Mouse (Mus musculus) forebrain, embryonic 14.5 days (tissue): ENCODE data around the gene Npepl1. TPM values are rescaled to one million over a fixed set of nuclear protein-coding genes. Genes with fewer than 3 reads are reported as not detected.

Experiments
- ATAC-seq: fragments of 200-750 bp; cut with Nextera tagmentation; 2 replicates; pipeline ENCODE4 v1.8.0; 2017; ENCODE audit warnings: mild to moderate bottlenecking, moderate library complexity
- DNase-seq: peaks from one replicate; pipeline ENCODE4 v3.0.0-alpha.2; 2015; ENCODE audit warnings: low spot score
- H3K27ac ChIP-seq: fragments of 300-500 bp; sonication (generic); 2 replicates; pipeline ENCODE4 v1.5.1; 2014; ENCODE audit warnings: low read depth, mild to moderate bottlenecking, control low read depth, low read length, moderate library complexity
- H3K27me3 ChIP-seq: fragments of 300-500 bp; sonication (generic); replicated peaks from 2 replicates; pipeline ENCODE4 v1.6.1; 2014; ENCODE audit warnings: low read length, control low read depth, mixed read lengths; ENCODE audit not compliant: control insufficient read depth, insufficient read depth
- H3K36me3 ChIP-seq: fragments of 300-500 bp; sonication (generic); 2 replicates; pipeline ENCODE4 v1.6.1; 2014; ENCODE audit warnings: low read length, control low read depth; ENCODE audit not compliant: control insufficient read depth, insufficient read depth
- H3K4me1 ChIP-seq: fragments of 300-500 bp; sonication (generic); 2 replicates; pipeline ENCODE4 v1.6.1; 2014; ENCODE audit warnings: antibody characterized with exemption, low read length, control low read depth; ENCODE audit not compliant: control insufficient read depth, insufficient read depth
- H3K4me2 ChIP-seq: fragments of 300-500 bp; sonication (generic); 2 replicates; pipeline ENCODE4 v1.6.1; 2014; ENCODE audit warnings: mild to moderate bottlenecking, control low read depth, low read length
- H3K4me3 ChIP-seq: fragments of 300-500 bp; sonication (generic); 2 replicates; pipeline ENCODE4 v1.5.1; 2014; ENCODE audit warnings: low read depth, low read length, control low read depth
- H3K9ac ChIP-seq: fragments of 300-500 bp; sonication (generic); 2 replicates; pipeline ENCODE4 v1.6.1; 2014; ENCODE audit warnings: mild to moderate bottlenecking, low read length, control low read depth, moderate library complexity
- H3K9me3 ChIP-seq: fragments of 300-500 bp; sonication (generic); replicated peaks from 2 replicates; pipeline ENCODE4 v1.6.1; 2016; ENCODE audit warnings: low read length, control low read depth, mixed read lengths; ENCODE audit not compliant: control insufficient read depth
- WGBS: fragments of 180-500 bp; shearing (Covaris S2); extraction: QIAGEN DNeasy Blood & Tissue Kit; methylation state at CpG from one replicate; pipeline ENCODE4 v1.1.7; 2014; 5-methylcytosine and 5-hydroxymethylcytosine counted together
- polyA plus RNA-seq: library from polyadenylated mRNA; unstranded; fragments of >200 nt; fragmentation: Nextera tagmentation; extraction: Ambion mirVana; gene quantifications from 2 replicates; pipeline ENCODE4 v1.2.1, GENCODE M21; 2014

The Npepl1 gene
- 20.3 and 20.6 TPM in 2 replicates for polyA plus RNA-seq

GRCm38 (mm10) chr2:174109991-174110782 lies at the start of gene Npepl1:
Npepl1 (plus strand) TSS chr2:174110349.
- Histone ChIP-seq H3K36me3 (no peaks in the 10 kb centered on the region), H3K4me3 (peak within 1 kb of the TSS; percentile 43), H3K9ac (peak within 1 kb of the TSS; percentile 81), H3K27me3 (no peaks in the 10 kb centered on the region), H3K9me3 (no peaks in the 10 kb centered on the region), H3K4me2 (peak within 1 kb of the TSS; percentile 77), H3K27ac (0 out of 2 replicates have a peak within 1 kb of the TSS, but pooled peaks have one; percentile 27), H3K4me1 (peaks cover 6% of the 10 kb centered on the region; the same call in 1 of the 2 replicates)
- 2% methylated on average over 75 of the region's 90 CpGs for WGBS
- DNase-seq (peak; percentile 57), ATAC-seq (peak; percentile 93)

GRCm38 (mm10) chr2:174061219-174061618 lies 48.9 kb upstream of the Npepl1 start:
- no peak overlapping the region for H3K9ac ChIP-seq
- H3K4me1 ChIP-seq, result no peaks in the 10 kb centered on the region
- WGBS, result 6% methylated on average over 2 of the region's 2 CpGs
- no peaks in the 10 kb centered on the region for H3K9me3 ChIP-seq
- no peak overlapping the region for H3K4me2 ChIP-seq
- DNase-seq (no peak), ATAC-seq (no peak)
- no peak overlapping the region for H3K27ac ChIP-seq
- H3K36me3 ChIP-seq, result no peaks in the 10 kb centered on the region
- H3K4me3 ChIP-seq, result no peak overlapping the region
- no peaks in the 10 kb centered on the region for H3K27me3 ChIP-seq

GRCm38 (mm10) chr2:174063074-174063473 lies 47.1 kb upstream of the Npepl1 start:
- no peak for DNase-seq
- WGBS, result 85% methylated on average over 6 of the region's 6 CpGs
- H3K36me3 ChIP-seq, result no peaks in the 10 kb centered on the region

DNA sequence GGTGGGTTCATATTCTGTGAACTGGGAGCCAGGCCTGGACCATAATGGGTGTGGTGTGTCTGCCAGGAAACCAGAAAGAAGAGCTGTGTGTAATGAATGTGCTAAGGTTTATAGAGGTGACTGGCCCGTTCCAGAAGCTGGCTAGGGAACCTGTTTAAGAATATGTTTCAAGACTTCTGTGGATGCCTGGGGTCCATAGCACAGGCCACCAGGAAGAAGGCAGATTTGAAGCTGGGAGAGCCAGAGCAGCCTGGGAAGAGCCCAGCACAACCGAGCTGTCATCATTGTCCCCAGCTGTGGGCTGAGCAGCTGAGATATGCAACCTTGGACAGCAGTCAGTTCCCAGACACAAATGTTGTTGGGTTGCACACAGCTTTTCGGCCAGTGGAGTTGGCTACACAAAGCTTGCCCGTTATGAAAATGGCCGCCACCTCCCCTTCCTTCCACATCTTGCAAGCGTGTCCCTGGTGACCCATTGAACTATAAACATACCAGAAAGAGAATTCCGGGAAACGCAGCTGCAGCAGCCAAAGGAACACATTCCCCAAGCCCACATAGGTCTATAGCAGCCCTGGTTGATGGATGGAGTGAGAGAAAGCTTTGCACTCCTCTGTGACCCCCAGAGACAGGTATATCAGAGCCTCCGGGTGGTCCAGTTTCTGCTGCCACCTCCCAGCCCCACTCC lies 46.5 kb upstream of the Npepl1 start:
- 85% methylated on average over 9 of the region's 9 CpGs for WGBS
- H3K4me1 ChIP-seq, result no peaks in the 10 kb centered on the region
- H3K9me3 ChIP-seq, result no peaks in the 10 kb centered on the region
- no peak overlapping the region for H3K4me2 ChIP-seq
- H3K27me3 ChIP-seq, result no peaks in the 10 kb centered on the region
- H3K27ac ChIP-seq, result no peak overlapping the region
- H3K4me3 ChIP-seq, result no peak overlapping the region
- no peak overlapping the region for H3K9ac ChIP-seq
- no peak for ATAC-seq
- H3K36me3 ChIP-seq, result no peaks in the 10 kb centered on the region
- no peak for DNase-seq

More at GRCm38 (mm10) chr2:174063074-174063473, 47.1 kb upstream of the Npepl1 start:
- Histone ChIP-seq H3K4me3 (no peak overlapping the region), H3K4me2 (no peak overlapping the region), H3K9ac (no peak overlapping the region), H3K9me3 (no peaks in the 10 kb centered on the region), H3K27ac (no peak overlapping the region), H3K4me1 (no peaks in the 10 kb centered on the region), H3K27me3 (no peaks in the 10 kb centered on the region)
- no peak for ATAC-seq

DNA sequence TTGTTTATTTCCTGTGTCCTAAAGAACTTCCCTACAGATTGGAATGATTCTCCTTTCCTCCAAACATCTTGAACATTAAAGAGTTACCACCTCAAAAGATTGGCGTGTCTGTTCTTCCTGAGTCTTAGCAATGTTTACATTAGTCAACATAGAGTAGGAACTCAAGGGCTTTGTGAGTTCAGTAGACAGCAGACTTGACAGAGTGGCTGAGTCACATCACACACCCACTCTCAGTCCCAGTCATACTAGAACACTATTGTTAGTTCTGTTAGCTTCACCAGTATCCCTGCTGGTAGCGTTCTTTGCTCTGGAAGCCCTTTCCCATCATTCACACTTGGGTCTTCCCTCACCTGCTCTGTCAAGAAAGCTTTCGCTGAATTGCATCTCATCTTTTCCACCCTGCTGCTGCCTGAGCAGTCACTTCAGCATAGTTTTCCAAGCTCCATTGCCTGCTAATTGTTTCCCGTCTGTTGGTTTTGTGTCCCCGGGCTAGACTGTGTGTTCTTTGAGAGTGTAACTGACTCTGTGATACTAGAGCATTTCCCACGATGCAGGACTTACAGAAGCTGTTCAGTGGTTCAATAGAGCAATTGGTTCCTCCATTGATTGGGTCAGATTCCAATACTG lies 42.2 kb upstream of the Npepl1 start:
- Histone ChIP-seq H3K4me2 (no peak overlapping the region), H3K27me3 (no peaks in the 10 kb centered on the region), H3K36me3 (no peaks in the 10 kb centered on the region), H3K4me3 (no peak overlapping the region), H3K4me1 (no peaks in the 10 kb centered on the region), H3K9ac (no peak overlapping the region), H3K9me3 (no peaks in the 10 kb centered on the region), H3K27ac (no peak overlapping the region)
- ATAC-seq (no peak), DNase-seq (no peak)
- 80% methylated on average over 6 of the region's 6 CpGs for WGBS

GRCm38 (mm10) chr2:174069532-174070049 lies 40.6 kb upstream of the Npepl1 start:
- no peak overlapping the region for H3K27ac ChIP-seq
- H3K27me3 ChIP-seq, result no peaks in the 10 kb centered on the region
- H3K4me1 ChIP-seq, result no peaks in the 10 kb centered on the region
- ATAC-seq (no peak), DNase-seq (no peak)
- no peak overlapping the region for H3K4me2 ChIP-seq
- 68% methylated on average over 3 of the region's 3 CpGs for WGBS
- no peaks in the 10 kb centered on the region for H3K9me3 ChIP-seq
- no peaks in the 10 kb centered on the region for H3K36me3 ChIP-seq
- H3K4me3 ChIP-seq, result no peak overlapping the region
- H3K9ac ChIP-seq, result no peak overlapping the region

DNA sequence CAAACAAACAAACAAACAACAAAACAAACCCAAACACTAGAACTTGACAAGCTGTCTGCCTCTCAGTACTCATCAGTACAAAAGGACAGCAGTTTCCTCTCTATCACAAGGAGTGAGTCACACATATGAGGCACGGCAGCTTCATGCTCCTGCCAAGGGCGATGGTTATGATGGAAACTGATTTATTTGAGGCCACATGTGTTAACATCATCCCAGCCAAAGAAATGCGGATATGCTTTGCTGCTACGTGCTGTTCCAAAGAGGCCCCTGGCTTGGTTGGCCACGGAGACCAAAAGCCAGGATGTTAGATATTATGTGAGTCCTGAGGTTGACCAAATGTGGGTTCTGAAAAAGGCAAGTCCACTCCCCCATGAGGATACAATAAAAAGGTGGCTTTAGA lies 38.7 kb upstream of the Npepl1 start:
- Histone ChIP-seq H3K27me3 (no peaks in the 10 kb centered on the region), H3K9me3 (no peaks in the 10 kb centered on the region), H3K4me1 (peaks cover 5% of the 10 kb centered on the region; the same call in 1 of the 2 replicates), H3K36me3 (no peaks in the 10 kb centered on the region), H3K9ac (no peak overlapping the region), H3K4me3 (no peak overlapping the region), H3K27ac (no peak overlapping the region), H3K4me2 (no peak overlapping the region)
- 94% methylated on average over 5 of the region's 5 CpGs for WGBS
- ATAC-seq (no peak), DNase-seq (no peak)

- ATAC-seq, result no peak
- no peak overlapping the region for H3K9ac ChIP-seq
- no peak for DNase-seq
These were observed 36.9 kb upstream of the Npepl1 start for GRCm38 (mm10) chr2:174073156-174073790.

More at GRCm38 (mm10) chr2:174073156-174073790, 36.9 kb upstream of the Npepl1 start:
- WGBS, result 73% methylated on average over 5 of the region's 5 CpGs
- Histone ChIP-seq H3K27ac (no peak overlapping the region), H3K9me3 (no peaks in the 10 kb centered on the region), H3K36me3 (no peaks in the 10 kb centered on the region), H3K4me3 (no peak overlapping the region), H3K4me1 (peaks cover 15% of the 10 kb centered on the region), H3K4me2 (no peak overlapping the region), H3K27me3 (no peaks in the 10 kb centered on the region)
